Mouse (Mus musculus) MEL (cell line): ENCODE results near the gene Dglucy.

Source experiments
- CHD1 ChIP-seq: IDR thresholded peaks from 2 replicates; pipeline ENCODE4 v1.6.1; 2012; ENCODE audit warnings: low read depth, mild to moderate bottlenecking, inconsistent platforms, low read length, improper control_type of control experiment
- CTCF ChIP-seq, 3 experiments: IDR thresholded peaks in 2 of 3; conservative IDR thresholded peaks in 1 of 3; 2 replicates each; pipeline ENCODE4 v1.5.1; 2011 to 2012; ENCODE audit warnings: low read length in 3 of 3, low read depth in 2 of 3, mild to moderate bottlenecking in 2 of 3, improper control_type of control experiment in 1 of 3, inconsistent platforms in 1 of 3, mixed read lengths in 1 of 3, moderate library complexity in 1 of 3; ENCODE audit not compliant: control insufficient read depth in 1 of 3, insufficient read depth in 1 of 3, poor library complexity in 1 of 3, severe bottlenecking in 1 of 3
- EP300 ChIP-seq, 2 experiments: IDR thresholded peaks; 2 replicates each; pipeline ENCODE4 v1.6.1; 2011; ENCODE audit warnings: improper control_type of control experiment in 2 of 2, low read length in 2 of 2, low read depth in 1 of 2, mild to moderate bottlenecking in 1 of 2
- MAX ChIP-seq: IDR thresholded peaks from 2 replicates; pipeline ENCODE4 v1.6.1; 2011; ENCODE audit warnings: low read length, improper control_type of control experiment
- MEF2A ChIP-seq: IDR thresholded peaks from 2 replicates; pipeline ENCODE4 v1.6.1; 2014; ENCODE audit warnings: low read depth, mild to moderate bottlenecking, inconsistent platforms, low read length, improper control_type of control experiment; ENCODE audit not compliant: poor library complexity, insufficient replicate concordance, severe bottlenecking; ENCODE audit errors: extremely low read depth
- NRF1 ChIP-seq: IDR thresholded peaks from 2 replicates; pipeline ENCODE4 v1.6.1; 2014; ENCODE audit warnings: low read depth, mild to moderate bottlenecking, inconsistent platforms, low read length, improper control_type of control experiment, moderate library complexity; ENCODE audit not compliant: poor library complexity, insufficient read depth, severe bottlenecking
- POLR2A ChIP-seq, 2 experiments: IDR thresholded peaks; 2 replicates each; pipeline ENCODE4 v1.6.1; 2011 to 2012; ENCODE audit warnings: low read length in 2 of 2, mild to moderate bottlenecking in 2 of 2, control low read depth in 1 of 2, improper control_type of control experiment in 1 of 2, low read depth in 1 of 2, moderate library complexity in 1 of 2; ENCODE audit not compliant: control insufficient read depth in 1 of 2, insufficient read depth in 1 of 2, poor library complexity in 1 of 2
- UBTF ChIP-seq: IDR thresholded peaks from 2 replicates; pipeline ENCODE4 v1.6.1; 2012; ENCODE audit warnings: low read depth, mild to moderate bottlenecking, inconsistent platforms, low read length, improper control_type of control experiment, moderate library complexity, borderline replicate concordance; ENCODE audit not compliant: insufficient read depth
- ZNF384 ChIP-seq: IDR thresholded peaks from 2 replicates; pipeline ENCODE4 v1.6.1; 2012; ENCODE audit warnings: low read depth, mild to moderate bottlenecking, inconsistent platforms, low read length, improper control_type of control experiment

DNA sequence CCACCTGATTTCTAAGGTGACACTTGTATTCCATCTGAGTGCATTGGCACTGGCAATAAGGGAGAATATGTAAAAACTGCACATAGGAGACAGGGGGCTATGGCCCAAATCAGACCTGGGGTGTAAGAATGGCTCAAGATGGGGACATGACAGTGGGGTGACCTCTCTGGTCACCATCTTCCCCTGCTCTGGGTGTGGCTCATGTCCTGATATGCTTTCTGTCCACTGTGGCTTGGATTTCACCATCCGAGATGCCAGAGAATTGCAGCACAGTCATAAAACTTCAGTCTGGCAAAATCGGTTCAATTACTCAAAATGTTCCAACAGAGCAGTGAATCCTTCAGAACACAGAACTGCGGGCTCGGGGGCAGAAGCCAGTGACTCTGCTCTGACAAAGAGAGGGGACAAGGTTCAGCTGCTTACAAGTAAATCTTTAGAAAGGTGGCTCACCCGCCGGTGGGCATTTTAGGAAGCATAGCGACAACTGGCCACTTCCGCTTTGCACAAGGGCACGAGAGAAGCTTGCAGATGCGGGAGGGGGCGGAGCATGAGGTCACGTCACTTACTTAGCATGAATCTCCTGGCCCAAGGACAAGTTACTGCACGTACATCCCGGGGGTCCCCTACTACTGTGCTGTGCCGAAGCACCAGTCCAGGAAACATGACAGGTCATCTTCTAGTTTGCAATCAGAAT, 145.9 kb downstream of the Dglucy start:
- no peak for TF ChIP-seq EP300 (IDR thresholded peaks at IDR 0.05; ENCODE audit: low read depth in 1 of 2, low read length in 2 of 2)
- no peak for TF ChIP-seq CTCF (IDR thresholded peaks at IDR 0.05 in 2 of 3, conservative IDR thresholded peaks at IDR 0.05 in 1 of 3; ENCODE audit: control insufficient read depth in 1 of 3, insufficient read depth in 1 of 3, low read depth in 2 of 3, low read length in 3 of 3, poor library complexity in 1 of 3, severe bottlenecking in 1 of 3)
- no peak for TF ChIP-seq POLR2A (IDR thresholded peaks at IDR 0.05; ENCODE audit: control insufficient read depth in 1 of 2, insufficient read depth in 1 of 2, low read depth in 1 of 2, low read length in 2 of 2, poor library complexity in 1 of 2)
- TF ChIP-seq MAX: no peak
- no peak for TF ChIP-seq UBTF
- TF ChIP-seq NRF1: no peak
- TF ChIP-seq ZNF384: no peak
- no peak for TF ChIP-seq CHD1
- no peak for TF ChIP-seq MEF2A
